Mouse (Mus musculus) mature B cell (primary cell): ENCODE measurements around the gene Shisal2b.

Experiments
- in situ Hi-C: fragments of 300-500 bp; cut with MboI; formaldehyde crosslinking; loops from 2 replicates; pipeline ENCODE4 v1.14.3; 2019

The Shisal2b gene

DNA sequence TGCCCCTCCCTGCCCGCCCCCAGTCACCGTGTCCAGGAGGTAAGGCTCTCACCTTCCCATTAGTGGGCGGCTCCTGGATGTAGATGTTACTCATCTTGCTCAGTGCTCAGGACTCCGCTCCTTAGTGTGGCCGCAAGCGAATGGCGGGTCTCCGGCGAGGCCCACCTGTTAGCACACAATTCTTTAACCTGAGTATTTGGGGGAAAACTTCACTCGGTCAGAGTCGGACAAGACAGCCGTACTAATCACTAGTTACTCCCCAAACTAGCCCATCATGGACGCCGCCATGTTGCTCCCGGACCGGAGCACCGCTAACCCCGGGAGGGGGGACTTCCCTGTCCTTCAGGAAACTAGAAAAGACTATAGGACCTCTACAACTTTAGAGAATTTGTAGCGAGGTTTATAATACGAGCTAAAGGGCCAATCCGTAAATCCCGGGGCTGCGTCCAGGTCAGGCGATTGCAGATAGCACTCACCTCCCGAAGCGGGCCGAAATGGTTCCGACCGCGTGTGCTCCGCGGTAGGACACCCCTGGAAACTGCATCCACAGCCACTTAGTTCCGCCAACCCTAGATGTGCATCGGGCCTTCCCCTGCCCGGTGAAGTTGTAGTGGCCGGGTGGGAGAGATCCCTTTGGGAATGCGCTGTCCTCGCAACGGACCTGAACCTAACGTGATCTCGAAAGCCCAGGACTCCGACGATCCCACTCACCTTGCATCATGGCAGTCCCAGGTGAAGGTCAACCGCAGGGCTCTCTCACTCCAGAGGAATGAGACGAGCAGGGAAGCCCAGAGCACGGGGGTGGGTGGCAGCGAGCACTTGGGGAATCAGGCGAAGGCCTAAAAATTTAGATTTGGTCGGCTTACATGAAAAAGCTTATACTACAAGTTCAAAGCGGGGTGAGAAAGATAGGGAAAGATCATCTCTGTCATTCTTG lies 46.8 kb downstream of the Shisal2b start, which contains the start of gene Cwc27:
Cwc27 (minus strand) TSS at position 508 of the 937 bp plus-strand sequence.
- in situ Hi-C loops, result no loop called here

DNA sequence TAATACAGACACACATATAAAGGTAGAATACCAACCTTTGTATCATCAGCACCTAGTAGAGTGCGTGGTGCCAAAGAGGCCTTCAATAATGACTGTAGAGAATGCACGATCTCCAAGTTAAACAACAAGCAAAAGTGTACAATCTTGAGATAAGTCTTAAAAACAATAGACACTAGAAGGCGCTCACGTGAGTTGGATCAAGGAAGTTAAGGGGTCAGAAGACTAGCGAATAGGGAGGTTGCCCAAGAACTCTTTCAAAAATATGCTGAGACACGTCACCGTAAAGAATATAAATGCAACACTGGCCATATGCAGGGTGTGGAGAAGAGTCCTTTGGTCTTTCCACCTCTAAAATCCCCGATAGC lies 47.4 kb downstream of the Shisal2b start:
- in situ Hi-C loops, result no loop called here

DNA sequence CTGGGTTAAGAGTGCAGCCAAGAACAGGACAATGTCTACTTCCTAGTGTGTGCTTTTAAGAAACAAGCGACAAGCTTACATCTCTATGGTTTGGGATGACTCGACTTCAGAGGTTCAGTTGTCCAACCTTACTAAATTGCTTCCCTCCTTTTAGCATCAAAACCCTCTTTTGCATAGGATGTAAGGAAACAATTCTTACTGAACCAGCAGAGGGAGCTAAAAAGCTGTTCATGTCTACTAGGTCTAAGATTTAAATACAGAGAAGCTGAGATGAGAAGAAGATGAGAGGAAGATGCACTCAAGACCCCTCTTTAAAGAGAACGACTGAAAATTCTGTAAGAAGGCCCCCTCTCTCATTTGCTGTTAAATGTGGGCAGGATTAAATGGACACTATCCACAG lies 58.0 kb downstream of the Shisal2b start:
- in situ Hi-C loops, result no loop called here

DNA sequence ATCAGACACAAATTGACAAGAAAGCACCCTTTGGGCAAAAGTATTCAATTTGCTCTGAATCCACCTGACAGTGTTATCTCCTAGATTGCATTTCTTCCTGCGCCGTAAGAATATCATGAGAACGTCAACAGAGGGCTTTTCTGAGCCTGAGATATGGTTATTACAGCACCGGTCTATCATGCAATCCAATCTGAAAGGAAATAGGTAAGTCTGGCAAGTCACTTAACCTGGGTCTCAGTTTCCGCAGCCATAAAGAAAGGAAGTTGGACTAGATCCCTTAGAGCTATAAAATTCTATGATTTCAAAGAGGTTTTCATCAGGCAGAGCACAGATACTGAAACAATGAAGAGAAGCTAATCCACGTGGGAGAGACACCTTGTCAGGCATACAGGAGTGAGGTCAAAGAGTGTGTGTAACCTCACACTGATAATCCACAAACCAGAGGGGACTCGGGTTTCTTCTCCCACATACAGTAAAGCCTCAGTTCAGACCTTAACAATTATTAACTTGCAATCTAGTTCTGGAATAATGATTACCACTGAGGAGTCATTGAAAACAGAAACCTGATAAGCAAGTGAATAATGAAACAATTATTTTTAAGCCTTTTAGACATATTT lies 64.0 kb downstream of the Shisal2b start:
- in situ Hi-C loops, result loop anchor here (25.0 kb wide), 1 partner anchor 512 kb away; the partner anchor contains the start of gene Adamts6

GRCm38 (mm10) chr13:104799067-104799466 lies 64.6 kb downstream of the Shisal2b start:
- in situ Hi-C loops, result loop anchor here (25.0 kb wide), 1 partner anchor 512 kb away; the partner anchor contains the start of gene Adamts6
